Mouse (Mus musculus) liver, adult 10 weeks (tissue): ENCODE results near the gene Tbxa2r. TPM values are rescaled to one million over a fixed set of nuclear protein-coding genes. Genes with fewer than 3 reads are reported as not detected.

Experiments
- polyA plus RNA-seq: library from polyadenylated mRNA; stranded (reverse); fragments of 350-450 nt; fragmentation: Illumina TruSeq; extraction: RNeasy Lipid Tissue Mini Kit (QIAGEN cat#74804); gene quantifications from one replicate; pipeline ENCODE4 v1.2.3, GENCODE M21; 2014; ENCODE audit warnings: low read depth, low replicate concordance

Tbxa2r gene
- not detected for polyA plus RNA-seq

GRCm38 (mm10) chr10:81328386-81328785, at the start of gene Tbxa2r:
Gene Tbxa2r (plus strand): TSS chr10:81328731.

GRCm38 (mm10) chr10:81291511-81292104, 36.9 kb upstream of the Tbxa2r start, which contains the start of gene Tjp3:
Gene Tjp3 (minus strand): TSS chr10:81291581.

GRCm38 (mm10) chr10:81292554-81293333, 35.8 kb upstream of the Tbxa2r start, which contains the start of gene Pip5k1c:
Gene Pip5k1c (plus strand): TSS chr10:81292963.

GRCm38 (mm10) chr10:81320550-81321347, 7.8 kb upstream of the Tbxa2r start, which contains the start of gene Cactin:
Gene Cactin (plus strand): TSS chr10:81321103.

GRCm38 (mm10) chr10:81342686-81343505, 14.4 kb downstream of the Tbxa2r start, which contains the start of gene Gipc3:
Gene Gipc3 (minus strand): TSS chr10:81343266.

GRCm38 (mm10) chr10:81350351-81351063, 22.0 kb downstream of the Tbxa2r start, which contains the start of gene Hmg20b:
Gene Hmg20b (minus strand): TSS chr10:81350480.

GRCm38 (mm10) chr10:81356991-81357844, 28.7 kb downstream of the Tbxa2r start, which contains the start of gene Mfsd12:
Gene Mfsd12 (plus strand): TSS chr10:81357491.

GRCm38 (mm10) chr10:81365672-81366476, 37.3 kb downstream of the Tbxa2r start, which contains the start of gene 4930404N11Rik:
Gene 4930404N11Rik (minus strand): TSS chr10:81365816.

GRCm38 (mm10) chr10:81377793-81378552, 49.4 kb downstream of the Tbxa2r start, which contains the start of gene Fzr1:
Gene Fzr1 (minus strand): TSS chr10:81378516.

GRCm38 (mm10) chr10:81383802-81384604, 55.5 kb downstream of the Tbxa2r start, which contains the start of the genes Dohh and Gm48551:
Gene Dohh (plus strand): TSS chr10:81384428.
Gene Gm48551 (plus strand): TSS chr10:81384466.

Other genes starting within 250 kb of the Tbxa2r start
- gene Creb3l3, start 229.9 kb upstream of the Tbxa2r start, polyA plus RNA-seq, result 52.3 TPM
- gene Map2k2, start 222.8 kb upstream of the Tbxa2r start, polyA plus RNA-seq, result 3.6 TPM
- gene Zbtb7a, start 193.5 kb upstream of the Tbxa2r start, polyA plus RNA-seq, result 6.0 TPM
- 0.61 TPM for gene Pias4, start 160.8 kb upstream of the Tbxa2r start, polyA plus RNA-seq
- gene Eef2, start 152.1 kb upstream of the Tbxa2r start, polyA plus RNA-seq, result 34.4 TPM
- gene Dapk3, start 145.7 kb upstream of the Tbxa2r start, polyA plus RNA-seq, result not detected
- gene 4930442H23Rik, start 144.9 kb upstream of the Tbxa2r start, polyA plus RNA-seq, result not detected
- gene Nmrk2, start 126.7 kb upstream of the Tbxa2r start, polyA plus RNA-seq, result not detected
- gene Atcay, start 97.9 kb upstream of the Tbxa2r start, polyA plus RNA-seq, result not detected
- gene Zfr2, start 95.6 kb upstream of the Tbxa2r start, polyA plus RNA-seq, result not detected
- not detected for gene Matk, start 75.8 kb upstream of the Tbxa2r start, polyA plus RNA-seq
- gene Mrpl54, start 61.8 kb upstream of the Tbxa2r start, polyA plus RNA-seq, result 4.6 TPM
- 1.1 TPM for gene Apba3, start 61.8 kb upstream of the Tbxa2r start, polyA plus RNA-seq
- 1.4 TPM for gene Tjp3, start 37.1 kb upstream of the Tbxa2r start, polyA plus RNA-seq
- 1.0 TPM for gene Pip5k1c, start 35.8 kb upstream of the Tbxa2r start, polyA plus RNA-seq
- gene Cactin, start 7.6 kb upstream of the Tbxa2r start, polyA plus RNA-seq, result 0.24 TPM
- gene Gipc3, start 14.5 kb downstream of the Tbxa2r start, polyA plus RNA-seq, result not detected
- 4.2 TPM for gene Hmg20b, start 21.7 kb downstream of the Tbxa2r start, polyA plus RNA-seq
- gene Mfsd12, start 28.8 kb downstream of the Tbxa2r start, polyA plus RNA-seq, result 0.24 TPM
- gene 4930404N11Rik, start 37.1 kb downstream of the Tbxa2r start, polyA plus RNA-seq, result not detected
- 0.34 TPM for gene Fzr1, start 49.8 kb downstream of the Tbxa2r start, polyA plus RNA-seq
- gene Dohh, start 55.7 kb downstream of the Tbxa2r start, polyA plus RNA-seq, result not detected
- gene Gm48551, start 55.7 kb downstream of the Tbxa2r start, polyA plus RNA-seq, result not detected
- gene Gm48552, start 60.3 kb downstream of the Tbxa2r start, polyA plus RNA-seq, result not detected
- gene Smim24, start 64.3 kb downstream of the Tbxa2r start, polyA plus RNA-seq, result not detected
- 14.6 TPM for gene Nfic, start 126.9 kb downstream of the Tbxa2r start, polyA plus RNA-seq
- not detected for gene Celf5, start 154.0 kb downstream of the Tbxa2r start, polyA plus RNA-seq
- 1.6 TPM for gene Ncln, start 167.7 kb downstream of the Tbxa2r start, polyA plus RNA-seq
- not detected for gene S1pr4, start 171.4 kb downstream of the Tbxa2r start, polyA plus RNA-seq
- gene Gna15, start 195.5 kb downstream of the Tbxa2r start, polyA plus RNA-seq, result not detected
- gene Gna11, start 216.5 kb downstream of the Tbxa2r start, polyA plus RNA-seq, result 4.4 TPM
- 37.6 TPM for gene Aes, start 230.8 kb downstream of the Tbxa2r start, polyA plus RNA-seq
- gene Tle2, start 245.8 kb downstream of the Tbxa2r start, polyA plus RNA-seq, result 4.2 TPM